Mouse (Mus musculus) heart, adult 2 months (tissue): ENCODE measurements at regions not wholly inside any gene's neighbourhood (a gene's known extent, or its start where the extent isn't known, plus 50 kb on each side); places are given as distances from the start of the nearest gene placed in this dataset.

ENCODE experiments used
- DNase-seq, 2 experiments: peaks; one replicate each; pipeline ENCODE4 v3.0.0; 2021
- H3K27ac ChIP-seq: fragments of 200-600 bp; 2 replicates; pipeline ENCODE4 v1.8.1; 2022
- H3K27me3 ChIP-seq: fragments of 200-500 bp; 2 replicates; pipeline ENCODE4 v1.6.1; 2012; ENCODE audit warnings: mild to moderate bottlenecking, low read length, inconsistent platforms, mixed read lengths; ENCODE audit not compliant: control insufficient read depth, insufficient read depth
- H3K36me3 ChIP-seq: fragments of 200-500 bp; 2 replicates; pipeline ENCODE4 v1.6.1; 2012; ENCODE audit warnings: low read length, inconsistent platforms; ENCODE audit not compliant: control insufficient read depth, insufficient read depth
- H3K4me1 ChIP-seq: fragments of 200-500 bp; 2 replicates; pipeline ENCODE4 v1.6.1; 2011; ENCODE audit warnings: low read length; ENCODE audit not compliant: control insufficient read depth, insufficient read depth
- H3K4me3 ChIP-seq: fragments of 200-600 bp; 2 replicates; pipeline ENCODE4 v1.8.1; 2022
- H3K79me2 ChIP-seq: fragments of 200-500 bp; replicated peaks from 2 replicates; pipeline ENCODE4 v1.6.1; 2012; ENCODE audit warnings: mild to moderate bottlenecking, inconsistent platforms, low read length, moderate library complexity, mixed read lengths; ENCODE audit not compliant: control insufficient read depth, insufficient read depth
- H3K9ac ChIP-seq: fragments of 200-500 bp; 2 replicates; pipeline ENCODE4 v1.6.1; 2012; ENCODE audit warnings: low read depth, mild to moderate bottlenecking, control low read depth, inconsistent platforms, low read length, mixed read lengths
- CTCF ChIP-seq: fragments of 200-600 bp; IDR thresholded peaks from 2 replicates; pipeline ENCODE4 v1.8.1; 2022; ENCODE audit warnings: antibody characterized with exemption, mild to moderate bottlenecking, moderate library complexity
- EP300 ChIP-seq: fragments of 200-500 bp; IDR thresholded peaks from 2 replicates; pipeline ENCODE4 v1.6.1; 2011; ENCODE audit warnings: low read depth, low read length, control low read depth; ENCODE audit not compliant: insufficient read depth
- POLR2A ChIP-seq: fragments of 200-500 bp; IDR thresholded peaks from 2 replicates; pipeline ENCODE4 v1.6.1; 2011; ENCODE audit warnings: mild to moderate bottlenecking, low read depth, low read length, control low read depth; ENCODE audit not compliant: insufficient read depth
- WGBS: fragments of 180-500 bp; shearing (Covaris S2); methylation state at CpG from one replicate; pipeline ENCODE4 v1.1.7; 2018; 5-methylcytosine and 5-hydroxymethylcytosine counted together
- intact Hi-C: fragments of 180-260 bp; cut with DNase I; formaldehyde crosslinking; loops from one replicate; pipeline ENCODE4 v1.15.1; 2025

DNA sequence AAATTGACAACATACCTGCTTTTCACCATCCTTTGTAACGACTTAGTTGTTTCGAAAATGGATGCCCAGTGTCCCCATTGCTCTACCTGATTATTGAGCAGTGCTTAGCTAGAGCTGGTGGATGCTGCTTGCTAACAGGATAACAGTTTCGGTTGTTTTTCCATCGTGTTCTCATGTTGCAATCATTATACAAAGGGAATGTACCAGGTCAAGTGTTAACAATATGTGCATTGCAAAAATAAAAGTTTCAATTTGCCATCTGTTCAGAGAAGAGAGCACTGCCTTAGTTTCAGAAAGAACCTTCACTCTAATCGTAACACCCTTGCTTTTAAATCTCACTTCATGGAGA lies 96.6 kb upstream of the Igbp1b start:
- no peak for DNase-seq
- Histone ChIP-seq H3K4me3 (no peak overlapping the region), H3K79me2 (no peaks in the 10 kb centered on the region), H3K27me3 (no peaks in the 10 kb centered on the region), H3K27ac (no peak overlapping the region), H3K9ac (no peak overlapping the region), H3K4me1 (no peaks in the 10 kb centered on the region), H3K36me3 (no peaks in the 10 kb centered on the region)
- no peak for TF ChIP-seq CTCF
- no peak for TF ChIP-seq EP300
- TF ChIP-seq POLR2A, result no peak
- 72% methylated on average over 5 of the region's 5 CpGs for WGBS
- intact Hi-C loops, result no loop called here

GRCm38 (mm10) chr6:138754302-138754954 lies 96.1 kb upstream of the Igbp1b start:
- WGBS, result 78% methylated on average over 2 of the region's 2 CpGs
- H3K4me1 ChIP-seq, result no peaks in the 10 kb centered on the region
- no peaks in the 10 kb centered on the region for H3K36me3 ChIP-seq
- no peaks in the 10 kb centered on the region for H3K27me3 ChIP-seq
- no peak overlapping the region for H3K27ac ChIP-seq
- DNase-seq, result no peak
- intact Hi-C loops, result no loop called here
- H3K9ac ChIP-seq, result no peak overlapping the region
- H3K4me3 ChIP-seq, result no peak overlapping the region
- no peaks in the 10 kb centered on the region for H3K79me2 ChIP-seq
- TF ChIP-seq POLR2A (no peak), CTCF (no peak), EP300 (no peak)

DNA sequence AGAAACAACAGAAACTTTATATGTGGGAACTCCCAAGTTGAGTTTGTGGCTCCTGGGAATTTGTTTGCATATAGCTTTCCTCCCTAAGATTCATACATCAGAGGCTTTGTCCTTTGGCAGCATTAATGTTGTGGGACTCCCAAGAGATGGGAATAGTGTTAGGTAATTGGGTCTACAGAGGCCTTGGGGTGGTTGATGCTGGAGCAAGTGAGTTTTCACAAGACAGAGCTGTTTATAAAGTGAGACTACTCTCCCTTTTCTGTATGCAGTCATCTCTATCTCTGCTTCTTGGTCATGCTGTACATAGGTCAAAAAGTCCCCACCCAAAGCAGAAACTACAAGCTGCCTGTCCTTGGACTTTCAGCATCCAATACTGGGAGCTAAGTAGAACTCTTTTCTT lies 59.4 kb upstream of the Igbp1b start:
- H3K27ac ChIP-seq, result no peak overlapping the region
- intact Hi-C loops, result no loop called here
- no peak overlapping the region for H3K4me3 ChIP-seq
- TF ChIP-seq CTCF, result no peak
- TF ChIP-seq POLR2A, result no peak
- TF ChIP-seq EP300, result no peak
- no peak overlapping the region for H3K9ac ChIP-seq
- H3K27me3 ChIP-seq, result no peaks in the 10 kb centered on the region
- no peaks in the 10 kb centered on the region for H3K4me1 ChIP-seq
- H3K36me3 ChIP-seq, result no peaks in the 10 kb centered on the region
- no peak for DNase-seq
- no peaks in the 10 kb centered on the region for H3K79me2 ChIP-seq
